Mouse (Mus musculus): Measurements from ENCODE around the gene Kcnab2. TPM values are rescaled to one million over a fixed set of nuclear protein-coding genes. Genes with fewer than 3 reads are reported as not detected.

The Kcnab2 gene
- polyA plus RNA-seq, 1 experiment from 2014 or later = 75.7 TPM

DNA sequence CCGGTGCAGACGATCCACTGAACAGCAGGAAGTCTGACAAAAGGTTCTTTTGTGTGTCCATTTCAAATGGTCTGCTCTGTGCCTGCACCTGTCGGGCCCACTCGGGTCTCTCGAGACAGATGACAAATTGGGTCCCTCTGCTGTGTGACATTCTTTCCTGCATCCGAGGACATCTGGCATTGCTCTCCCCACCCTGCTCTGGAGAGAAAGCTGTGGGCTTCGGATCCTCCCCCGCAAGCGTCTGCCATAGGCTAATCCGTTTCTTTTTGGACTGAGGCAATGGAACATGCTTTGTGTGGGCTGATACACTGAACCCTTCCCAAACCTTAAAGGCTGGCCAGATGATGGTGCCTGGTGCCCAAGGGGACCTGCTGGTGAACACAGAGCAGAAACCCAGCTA lies 24.6 kb downstream of the Kcnab2 start:
- no peak for DNase-seq (ENCODE audit: low spot score)

DNA sequence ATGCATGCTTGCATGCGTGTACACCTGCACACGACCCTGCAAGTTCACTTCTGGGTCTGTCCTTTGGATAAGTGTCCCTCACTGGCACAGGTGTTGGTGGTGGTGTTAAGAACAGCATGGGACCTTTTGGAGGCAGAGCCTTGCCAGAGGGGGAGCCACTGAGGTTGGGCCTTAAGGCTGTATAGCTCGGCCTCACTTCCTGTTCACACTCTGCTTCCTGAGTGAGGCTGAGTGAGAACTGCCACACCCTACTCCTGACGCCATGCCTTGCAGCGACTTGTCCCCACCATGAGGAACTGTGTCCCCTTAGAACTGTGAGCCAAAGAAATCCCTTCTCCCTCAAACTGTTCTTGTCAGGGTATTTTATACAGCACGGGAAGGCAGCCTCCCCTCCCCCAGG lies 26.3 kb downstream of the Kcnab2 start:
- peak; percentile 34 for DNase-seq (ENCODE audit: low spot score)

DNA sequence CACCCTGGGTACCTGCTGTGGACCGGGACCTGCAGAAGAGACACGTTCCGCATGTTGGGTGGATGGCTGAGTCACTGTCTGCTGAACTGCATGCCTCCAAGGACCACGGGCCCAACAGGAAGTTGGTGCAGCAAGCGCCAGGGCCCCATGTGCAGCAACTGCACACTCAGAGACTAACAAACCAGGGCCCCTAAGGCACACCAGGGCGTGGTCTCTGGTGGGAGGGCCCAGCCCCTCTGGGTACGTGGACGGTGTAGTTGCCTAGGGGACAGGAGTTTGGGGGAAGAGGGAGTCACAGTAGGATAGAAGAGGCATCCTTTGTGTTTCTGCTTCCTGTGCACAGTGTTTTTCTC lies 29.0 kb downstream of the Kcnab2 start:
- peak; percentile 89 for DNase-seq (ENCODE audit: low spot score)

DNA sequence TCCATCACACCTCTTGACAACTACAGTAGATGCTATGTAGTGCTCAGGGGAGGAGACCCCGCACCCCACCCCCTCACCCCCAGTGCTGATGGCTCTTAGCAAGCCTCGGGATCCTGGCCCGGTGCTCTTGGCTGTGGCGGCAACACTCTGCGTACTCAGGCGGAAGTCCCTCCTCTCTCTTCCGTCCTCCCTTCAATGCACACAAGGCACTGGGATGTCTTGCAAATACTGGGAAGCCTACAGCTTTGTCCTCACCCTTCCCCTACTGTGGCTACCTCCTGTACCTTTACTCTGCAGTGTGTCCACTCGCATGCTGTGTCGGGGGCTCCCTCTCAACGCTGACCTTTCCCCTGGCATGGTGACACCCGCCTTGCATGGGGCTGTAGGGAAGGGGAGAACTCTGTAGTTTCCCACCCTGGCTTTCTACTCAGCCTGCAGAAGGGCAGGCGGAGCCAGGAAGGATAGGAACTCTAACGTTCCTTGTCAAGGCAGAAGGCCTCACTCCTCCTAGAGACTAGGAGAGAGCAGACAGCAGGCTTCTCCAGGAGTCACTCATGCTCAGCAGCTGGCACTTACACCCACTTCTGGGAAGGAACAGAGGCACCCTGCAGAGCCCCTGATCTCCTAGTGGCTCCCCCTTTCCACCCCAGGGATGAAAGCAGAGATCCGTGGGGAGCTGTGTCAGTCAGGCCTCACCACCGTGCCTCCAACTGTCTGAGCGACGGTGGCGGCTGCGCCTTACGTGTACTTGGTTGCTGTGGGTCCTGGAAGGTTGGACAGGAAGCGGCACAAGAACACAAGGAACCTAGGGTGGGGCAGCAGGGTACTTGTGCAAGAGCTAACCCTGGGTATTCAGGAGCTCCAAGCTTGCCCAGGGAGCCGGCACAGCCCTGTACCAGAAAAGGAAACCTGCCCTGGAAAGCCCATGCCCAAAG lies 29.7 kb downstream of the Kcnab2 start:
- peak; percentile 22 for DNase-seq (ENCODE audit: low spot score)

DNA sequence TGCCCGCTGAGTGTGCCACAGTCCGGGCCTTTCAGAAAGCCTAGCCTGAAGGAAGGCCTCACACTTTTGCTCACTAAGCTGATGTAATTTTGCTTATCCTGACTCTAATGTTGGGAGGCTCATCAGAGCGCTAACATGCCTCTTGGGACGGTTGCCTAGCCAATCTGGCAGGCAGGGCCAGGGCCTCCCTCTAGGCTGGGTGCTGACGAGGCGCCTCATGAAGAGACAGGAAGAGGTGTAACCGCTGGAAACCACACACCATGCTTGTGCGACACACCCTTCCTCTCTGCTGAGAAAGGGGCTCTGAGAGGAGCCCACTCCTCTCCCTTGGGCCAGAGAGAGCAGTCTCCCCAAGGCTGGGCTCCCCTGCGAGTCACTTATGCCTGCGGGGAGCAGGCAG lies 31.5 kb downstream of the Kcnab2 start:
- DNase-seq (ENCODE audit: low spot score) = peak; percentile 81

DNA sequence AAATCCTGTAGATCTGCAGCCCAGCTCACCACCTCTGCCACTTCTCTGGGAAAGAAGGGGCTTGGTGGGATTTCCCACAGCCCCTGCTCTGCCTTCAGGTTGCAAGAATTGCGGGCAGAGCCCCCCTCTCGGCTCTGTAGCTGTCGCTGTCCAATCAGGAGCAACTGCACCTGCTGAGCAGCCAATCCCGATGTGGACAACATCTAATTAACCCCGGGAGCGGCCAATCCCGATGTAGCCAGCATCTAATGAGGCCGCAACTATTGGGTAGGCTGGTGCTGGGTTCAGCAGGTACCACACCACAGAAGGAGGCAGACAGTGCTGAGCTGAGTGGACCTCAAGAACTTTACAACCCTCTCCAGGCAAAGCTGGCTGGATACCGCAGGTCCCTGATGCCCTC lies 36.1 kb downstream of the Kcnab2 start:
- DNase-seq (ENCODE audit: low spot score) = no peak

DNA sequence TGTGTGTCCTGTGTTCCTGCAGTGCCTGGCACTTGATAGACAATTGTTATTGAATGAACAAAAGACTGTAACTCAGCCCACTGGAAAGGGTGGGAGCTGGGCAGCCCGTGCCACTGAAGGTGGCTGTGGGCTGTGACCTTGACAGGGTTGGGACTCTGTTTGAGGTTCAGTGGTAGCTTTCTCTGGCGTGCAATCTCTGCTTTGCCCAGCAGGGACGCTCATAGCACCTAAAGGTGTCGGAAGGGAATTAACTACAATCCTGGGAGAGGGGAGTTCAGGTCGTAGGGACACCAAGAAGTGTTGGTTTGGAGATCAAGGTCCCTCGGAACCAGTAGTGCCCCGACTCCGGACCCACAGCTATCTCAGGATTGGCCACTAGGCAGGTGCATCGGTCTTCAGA lies 36.8 kb downstream of the Kcnab2 start:
- DNase-seq (ENCODE audit: low spot score) = no peak

DNA sequence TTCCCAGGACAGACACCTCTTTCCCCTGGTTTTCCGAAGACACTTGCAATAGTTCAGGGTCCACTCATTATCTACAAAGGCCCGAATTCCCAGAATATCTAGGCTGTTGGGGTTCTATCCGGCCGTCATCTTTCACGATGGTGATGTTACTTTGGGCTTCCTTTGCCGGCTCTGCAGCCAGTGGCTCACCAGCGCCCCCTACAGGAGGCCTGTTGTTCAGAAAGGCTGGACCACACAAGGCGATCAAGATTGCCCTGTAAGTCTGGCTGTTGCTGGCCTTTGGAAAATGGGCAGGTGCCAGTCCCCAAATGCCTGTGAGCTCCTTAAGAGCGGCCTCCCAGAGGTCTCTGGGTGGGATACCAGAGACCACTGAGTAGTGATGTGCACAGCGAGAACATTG lies 42.4 kb downstream of the Kcnab2 start:
- peak; percentile 51 for DNase-seq (ENCODE audit: low spot score)

DNA sequence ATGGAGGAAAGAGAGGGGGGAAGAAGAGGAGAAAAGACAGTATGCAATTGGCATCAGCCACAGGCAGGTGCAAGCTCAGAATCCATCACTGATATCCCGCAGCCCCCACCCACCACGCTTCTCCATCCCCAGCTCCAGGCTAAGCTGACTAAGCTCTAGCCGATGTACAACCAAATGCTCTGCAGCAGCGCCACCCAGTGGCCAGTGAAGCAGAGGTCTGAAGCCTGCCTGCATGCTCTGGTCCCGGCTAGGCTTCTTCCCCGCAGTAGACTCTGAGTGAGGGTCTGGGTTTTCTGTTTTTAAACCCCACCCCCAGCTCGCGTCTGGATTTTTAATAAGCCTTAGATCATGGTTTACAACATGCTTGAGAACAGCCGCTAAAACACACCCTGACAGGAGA lies 42.8 kb downstream of the Kcnab2 start:
- DNase-seq (ENCODE audit: low spot score) = peak; percentile 76

DNA sequence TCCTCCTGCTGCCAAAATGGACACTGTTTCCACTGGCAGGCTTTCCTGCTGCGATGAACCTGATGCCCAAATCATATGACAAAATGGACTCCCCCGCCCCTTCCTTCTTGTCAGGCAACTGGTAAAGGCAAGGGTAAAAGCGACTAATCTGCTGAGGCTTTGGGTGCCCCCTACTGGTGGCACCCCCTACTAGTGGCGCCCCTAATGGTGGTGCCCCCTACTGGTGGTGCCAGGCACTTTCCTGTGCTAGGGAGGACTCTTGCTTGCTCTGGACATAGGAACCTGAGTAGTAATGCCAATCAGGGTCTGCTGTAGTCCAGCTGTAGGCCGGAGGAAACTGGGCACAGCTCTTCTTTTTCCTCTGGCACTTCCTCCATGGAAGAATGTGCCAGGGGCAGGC lies 45.4 kb downstream of the Kcnab2 start:
- peak; percentile 53 for DNase-seq (ENCODE audit: low spot score)

DNA sequence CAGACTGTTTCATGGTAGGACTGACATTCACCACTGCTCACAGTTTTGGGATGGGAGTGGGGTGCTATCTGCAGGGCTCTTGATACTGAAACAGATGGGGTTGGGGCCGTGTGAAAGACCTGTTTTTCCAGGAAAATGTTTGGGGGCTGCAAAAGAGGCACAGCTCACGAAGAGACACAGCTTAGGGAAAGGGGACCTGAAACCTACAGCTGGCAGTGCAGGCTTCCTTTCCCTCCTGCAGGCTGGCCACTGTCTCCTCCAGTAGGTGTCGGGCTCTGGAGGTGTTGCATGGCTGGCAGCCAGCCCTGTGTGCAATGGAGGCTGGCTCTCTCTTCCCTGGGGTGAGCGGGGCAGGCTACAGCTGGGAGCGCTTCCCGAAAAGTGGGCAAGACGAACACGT lies 49.4 kb downstream of the Kcnab2 start:
- no peak for DNase-seq (ENCODE audit: low spot score)

DNA sequence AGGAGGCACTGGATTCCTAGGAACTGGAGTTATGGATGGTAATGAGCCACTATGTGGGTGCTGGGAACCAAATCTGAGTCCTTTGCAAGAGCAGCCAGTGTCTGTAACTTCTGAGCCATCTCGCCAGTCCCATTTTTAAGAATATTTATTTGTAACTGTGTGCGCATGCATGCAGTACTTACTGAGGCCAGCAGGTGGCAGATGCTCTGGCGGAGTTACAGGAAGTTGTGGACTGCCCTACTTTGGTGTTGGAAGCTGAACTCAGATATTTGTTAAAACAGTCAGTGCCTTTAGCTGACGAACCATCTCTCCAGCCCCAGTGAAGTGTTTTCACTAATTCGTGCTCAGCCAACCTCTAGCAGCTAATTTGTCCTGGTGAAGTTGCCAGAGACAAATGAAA lies 52.7 kb downstream of the Kcnab2 start:
- DNase-seq (ENCODE audit: low spot score) = peak; percentile 38

DNA sequence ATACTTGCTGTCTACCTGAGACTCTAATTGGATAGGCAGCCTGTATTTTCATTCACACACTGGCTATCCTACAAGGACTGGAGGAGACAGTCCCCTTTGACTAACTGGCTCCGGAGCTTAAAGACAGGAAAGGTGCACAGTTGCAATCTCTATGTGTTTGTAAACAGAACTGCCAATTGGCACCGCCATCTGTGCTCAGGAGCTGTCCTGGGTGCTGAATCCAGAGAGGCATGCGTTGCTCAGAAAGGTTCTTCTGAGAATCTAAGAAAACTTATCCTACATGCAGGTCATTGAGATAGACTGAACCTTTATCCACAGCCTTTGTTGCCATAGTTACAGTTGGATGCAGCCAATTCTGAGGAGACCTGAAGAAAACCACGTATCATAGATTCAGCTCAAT lies 53.3 kb downstream of the Kcnab2 start:
- DNase-seq (ENCODE audit: low spot score) = peak; percentile 33

DNA sequence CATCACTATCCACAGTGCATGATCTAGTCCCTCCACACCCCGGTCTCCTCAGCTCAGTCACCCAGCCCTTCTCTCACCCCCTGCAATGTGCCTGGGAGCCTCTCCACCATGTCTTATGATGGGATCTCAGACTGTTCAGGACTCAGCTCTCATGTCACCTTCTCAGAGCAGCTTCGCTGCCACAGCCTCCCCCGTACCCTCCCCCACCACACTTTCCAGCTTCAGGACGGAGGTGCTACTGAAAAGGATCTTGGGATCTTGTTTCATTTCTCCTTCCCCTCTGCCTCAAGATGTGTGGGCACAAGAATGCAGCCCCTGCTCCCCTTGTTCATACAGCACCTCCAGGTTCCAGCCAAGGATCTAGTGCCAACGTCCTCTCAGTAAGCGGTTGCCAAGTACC lies 54.1 kb downstream of the Kcnab2 start:
- DNase-seq (ENCODE audit: low spot score) = no peak

DNA sequence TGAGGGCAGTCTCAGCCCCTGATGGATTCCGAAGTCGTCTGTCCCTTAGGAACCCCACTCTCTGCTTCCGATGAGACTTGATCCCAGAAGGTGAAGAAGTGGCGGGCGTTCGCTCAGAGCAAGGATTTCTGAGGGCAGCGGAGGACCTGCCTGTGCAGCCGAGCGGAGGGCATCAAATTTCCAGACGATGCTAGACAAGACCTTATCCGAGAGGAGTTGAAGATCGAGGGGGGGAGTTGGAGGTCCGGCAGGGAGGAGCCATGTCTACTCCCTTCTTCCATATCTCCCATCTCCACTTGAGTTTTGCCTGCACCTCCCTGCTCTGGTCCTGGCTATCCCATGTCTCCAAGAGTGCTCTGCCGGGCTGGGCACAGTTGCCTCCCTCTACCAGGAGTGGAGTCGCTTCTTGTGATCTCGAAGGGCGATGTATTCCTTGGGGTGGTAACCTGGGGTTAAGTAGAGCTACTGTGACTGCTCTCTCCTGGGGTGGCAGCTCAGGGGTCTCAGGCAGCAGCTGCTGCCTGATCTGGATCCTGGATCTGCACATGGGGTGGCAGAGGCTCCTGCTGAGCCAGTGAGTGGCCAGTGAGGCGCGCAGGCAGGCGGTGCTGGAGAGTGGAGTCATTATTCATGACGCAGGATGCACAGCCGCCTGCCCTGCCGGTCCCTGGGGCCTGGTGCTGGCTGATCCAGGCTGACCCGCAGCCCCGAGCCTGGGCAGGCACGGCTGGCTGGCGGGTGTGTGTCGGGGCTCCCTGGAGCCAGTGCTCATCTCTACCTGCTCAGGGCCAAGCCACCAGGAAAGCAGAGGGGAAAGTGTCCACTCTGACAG lies 59.2 kb downstream of the Kcnab2 start:
- no peak for DNase-seq (ENCODE audit: low spot score)

DNA sequence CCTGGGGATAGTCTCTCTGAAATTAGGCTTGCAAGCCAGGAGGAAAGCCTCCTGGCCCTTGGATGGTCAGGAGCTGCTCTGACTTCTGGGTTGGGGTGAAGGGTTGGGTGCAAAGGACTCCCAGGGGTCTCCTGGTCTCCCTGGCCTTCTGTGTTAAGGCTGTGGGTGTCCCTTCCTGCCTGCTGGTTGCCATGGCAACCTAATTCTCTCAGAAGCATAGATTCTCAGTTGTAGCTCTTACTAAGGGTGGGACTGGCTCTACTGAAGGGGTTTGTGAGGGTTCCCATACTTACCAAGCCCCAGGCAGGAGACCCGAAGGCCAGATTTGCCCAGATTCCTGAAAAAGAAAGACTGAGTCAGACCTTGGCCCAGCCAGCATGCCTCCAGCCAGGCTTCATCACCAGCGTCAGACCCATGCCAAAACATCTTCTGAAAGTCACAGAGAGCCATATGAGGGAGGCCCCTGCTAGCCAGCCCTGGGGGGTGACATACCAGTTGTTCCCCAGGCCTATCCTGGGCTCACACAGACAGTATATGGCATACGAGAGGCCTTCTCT lies 65.1 kb downstream of the Kcnab2 start:
- no peak for DNase-seq (ENCODE audit: low spot score)

DNA sequence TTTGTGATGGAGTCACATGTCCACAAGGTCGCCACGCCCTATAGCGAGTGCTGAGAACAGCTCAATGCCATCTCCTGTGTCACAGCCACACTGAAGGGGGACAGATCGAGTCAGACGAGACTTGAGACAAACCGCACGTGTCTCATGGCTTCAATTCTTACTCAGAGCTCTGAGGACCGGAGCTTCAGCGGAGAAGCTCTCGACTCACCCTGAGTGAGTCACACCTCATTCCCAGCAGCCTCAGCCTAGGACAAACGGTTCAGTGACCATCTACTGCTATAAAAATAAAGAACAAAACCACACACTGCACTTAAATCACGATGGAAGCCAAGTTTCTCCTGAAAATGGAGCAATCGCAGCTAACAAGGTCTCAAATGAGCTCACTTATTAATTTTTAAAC lies 66.7 kb downstream of the Kcnab2 start:
- no peak for DNase-seq (ENCODE audit: low spot score)

DNA sequence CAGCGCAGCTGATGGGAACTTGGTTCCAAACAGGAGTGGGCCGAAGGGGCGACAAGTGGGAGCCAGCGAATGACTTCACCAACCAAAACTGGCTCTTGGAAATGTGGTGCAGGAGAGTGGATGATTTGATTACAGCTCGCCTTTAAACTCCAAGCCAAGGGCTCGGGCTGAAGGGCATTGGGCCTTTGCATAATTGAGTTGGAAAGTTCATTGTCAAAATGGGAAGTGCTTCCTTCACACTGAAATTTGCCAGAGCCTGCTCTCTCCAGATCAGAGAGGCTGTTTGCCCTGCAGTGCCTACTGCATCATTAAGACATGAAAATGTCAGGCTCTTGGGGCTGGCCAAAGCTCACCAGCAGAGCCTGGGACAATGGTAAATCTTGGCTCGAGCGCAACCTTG lies 71.1 kb downstream of the Kcnab2 start:
- no peak for DNase-seq (ENCODE audit: low spot score)

DNA sequence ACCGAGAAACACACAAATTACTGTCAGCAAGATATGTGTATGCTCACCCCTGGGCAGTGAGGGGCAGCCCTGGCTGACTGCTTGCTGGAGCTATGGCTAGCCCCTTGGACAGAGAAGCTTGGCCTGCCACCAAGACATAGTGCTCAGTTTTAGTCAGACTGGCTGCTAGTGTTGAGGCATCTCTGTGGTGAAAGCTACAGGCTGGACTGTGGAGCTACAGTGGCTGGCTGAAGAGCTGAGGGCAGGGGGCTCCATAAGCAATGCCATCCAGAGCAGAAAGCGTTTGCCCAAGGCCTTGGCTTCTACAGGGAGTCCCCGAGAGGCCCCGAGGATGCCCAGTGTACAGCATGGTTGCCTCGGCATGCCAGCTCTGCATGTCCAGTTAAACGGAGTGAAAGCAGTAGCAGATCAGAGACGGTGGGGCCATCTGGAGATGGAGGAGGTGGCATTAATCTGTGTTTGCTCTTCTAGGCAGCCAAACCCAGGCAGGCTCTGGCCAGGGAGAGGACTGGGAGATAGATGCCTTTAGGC lies 71.9 kb downstream of the Kcnab2 start:
- no peak for DNase-seq (ENCODE audit: low spot score)

DNA sequence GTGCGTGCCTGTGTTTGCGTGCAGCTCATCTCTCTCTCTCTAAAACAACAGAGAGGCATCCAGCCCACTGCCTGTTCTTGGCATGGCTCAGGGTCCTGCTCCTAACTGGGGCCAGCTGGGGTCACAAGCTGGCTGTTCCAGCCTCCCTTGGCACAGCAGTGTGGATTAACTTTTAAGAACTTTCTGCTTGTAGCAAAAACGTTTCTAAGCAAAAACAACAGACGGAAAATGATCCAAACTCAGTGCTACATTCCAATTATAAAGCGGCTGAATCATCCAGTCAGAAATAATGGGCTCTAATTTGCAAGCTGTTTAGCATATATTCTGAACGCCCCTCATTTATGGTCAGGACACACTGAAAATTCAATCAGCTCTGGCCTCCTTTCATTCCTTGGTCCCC lies 72.5 kb downstream of the Kcnab2 start:
- no peak for DNase-seq (ENCODE audit: low spot score)

DNA sequence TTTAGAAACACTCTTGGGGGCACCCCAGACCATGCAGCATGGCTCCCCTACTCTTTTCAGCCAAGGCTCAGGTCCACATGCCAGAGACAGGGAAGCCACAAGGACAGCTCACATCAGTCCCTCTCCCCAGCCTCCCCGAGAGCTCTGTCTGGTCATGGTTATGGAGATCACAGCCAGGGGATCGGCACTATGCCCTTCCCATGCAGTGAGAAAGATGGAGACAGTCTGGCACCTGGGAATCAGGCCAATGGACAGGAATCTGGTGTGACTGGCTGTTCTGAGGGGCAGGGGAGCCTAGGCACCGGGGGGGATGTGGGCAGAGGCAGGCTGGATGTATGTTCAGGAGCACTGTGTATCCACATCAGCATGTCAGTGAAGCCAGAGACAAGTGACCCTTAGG lies 78.7 kb downstream of the Kcnab2 start:
- no peak for DNase-seq (ENCODE audit: low spot score)

DNA sequence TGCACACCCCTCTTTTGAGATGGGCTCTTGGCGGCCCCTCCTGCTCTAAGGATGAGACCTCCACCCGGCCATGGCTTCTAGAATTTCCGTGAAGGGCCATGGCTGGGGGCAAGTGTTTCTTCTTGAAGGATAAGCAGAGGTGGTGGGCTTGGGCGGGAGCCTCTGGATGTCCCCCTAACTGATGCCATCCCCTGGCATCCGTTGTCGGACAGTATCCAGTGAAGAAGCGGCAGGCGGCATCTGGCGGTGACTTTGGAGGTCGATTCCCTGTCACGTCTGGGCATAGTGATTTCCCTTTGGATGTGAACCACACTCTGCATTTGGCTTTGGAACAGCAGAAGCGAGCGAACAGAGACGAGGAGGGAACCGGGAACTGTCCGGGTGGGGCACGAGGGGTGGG lies 85.0 kb downstream of the Kcnab2 start:
- DNase-seq (ENCODE audit: low spot score) = no peak

Measured in thymus, postnatal 0 days (tissue).